Mouse (Mus musculus) kidney, postnatal 0 days (tissue): Measurements from ENCODE around the gene Mov10l1. TPM values are rescaled to one million over a fixed set of nuclear protein-coding genes. Genes with fewer than 3 reads are reported as not detected.
A peak's percentile ranks its signal among the peaks of the same experiment; 100 is the strongest.

Experiments used
- ATAC-seq: fragments of 200-750 bp; cut with Nextera tagmentation; replicated peaks from 2 replicates; pipeline ENCODE4 v1.8.0; 2017; ENCODE audit warnings: low read depth, moderate number of reproducible peaks, moderate TSS enrichment, moderate library complexity; ENCODE audit not compliant: low FRiP score
- DNase-seq: peaks from one replicate; pipeline ENCODE4 v3.0.0-alpha.2; 2016; ENCODE audit warnings: low spot score
- H3K27ac ChIP-seq: fragments of 300-500 bp; sonication (generic); 2 replicates; pipeline ENCODE4 v1.5.1; 2014; ENCODE audit warnings: mild to moderate bottlenecking
- H3K27me3 ChIP-seq: fragments of 300-500 bp; sonication (generic); 2 replicates; pipeline ENCODE4 v1.6.1; 2014; ENCODE audit warnings: low read length, mixed read lengths; ENCODE audit not compliant: insufficient read depth
- H3K36me3 ChIP-seq: fragments of 300-500 bp; sonication (generic); 2 replicates; pipeline ENCODE4 v1.6.1; 2014; ENCODE audit warnings: low read length, mixed read lengths; ENCODE audit not compliant: insufficient read depth
- H3K4me1 ChIP-seq: fragments of 300-500 bp; sonication (generic); replicated peaks from 2 replicates; pipeline ENCODE4 v1.6.1; 2014; ENCODE audit warnings: antibody characterized with exemption, low read length, mixed read lengths; ENCODE audit not compliant: insufficient read depth
- H3K4me2 ChIP-seq: fragments of 300-500 bp; sonication (generic); 2 replicates; pipeline ENCODE4 v1.6.1; 2014; ENCODE audit warnings: mild to moderate bottlenecking, low read length, moderate library complexity, mixed read lengths
- H3K4me3 ChIP-seq: fragments of 300-500 bp; sonication (generic); replicated peaks from 2 replicates; pipeline ENCODE4 v1.5.1; 2014; ENCODE audit warnings: low read depth, low read length
- H3K9ac ChIP-seq: fragments of 300-500 bp; sonication (generic); 2 replicates; pipeline ENCODE4 v1.6.1; 2014; ENCODE audit warnings: low read depth, low read length
- H3K9me3 ChIP-seq: fragments of 300-500 bp; sonication (generic); replicated peaks from 2 replicates; pipeline ENCODE4 v1.6.1; 2016; ENCODE audit warnings: low read length, inconsistent platforms, mixed read lengths
- CTCF ChIP-seq: IDR thresholded peaks from 2 replicates; pipeline ENCODE4 v1.5.1; 2016; ENCODE audit warnings: antibody characterized with exemption, low read depth, mild to moderate bottlenecking, moderate library complexity
- WGBS: fragments of 180-500 bp; shearing (Covaris S2); extraction: QIAGEN DNeasy Blood & Tissue Kit; methylation state at CpG from one replicate; pipeline ENCODE4 v1.1.7; 2014; 5-methylcytosine and 5-hydroxymethylcytosine counted together
- polyA plus RNA-seq: library from polyadenylated mRNA; unstranded; fragments of >200 nt; fragmentation: Nextera tagmentation; extraction: Ambion mirVana; gene quantifications from 2 replicates; pipeline ENCODE4 v1.2.1, GENCODE M21; 2015

The Mov10l1 gene
- polyA plus RNA-seq, 1 experiment from 2014 or later, result not detected

- WGBS, result 78% methylated on average over 4 of the region's 4 CpGs
- DNase-seq (no peak), ATAC-seq (no peak)
- Histone ChIP-seq H3K9ac (no peak overlapping the region), H3K9me3 (no peaks in the 10 kb centered on the region), H3K4me2 (no peak overlapping the region), H3K4me3 (no peak overlapping the region), H3K4me1 (no peaks in the 10 kb centered on the region), H3K27me3 (no peaks in the 10 kb centered on the region), H3K36me3 (no peaks in the 10 kb centered on the region), H3K27ac (no peak overlapping the region)
- no peak for TF ChIP-seq CTCF
These were observed 63.6 kb downstream of the Mov10l1 start for GRCm38 (mm10) chr15:89046356-89046755.

- Histone ChIP-seq H3K27ac (no peak overlapping the region), H3K4me1 (no peaks in the 10 kb centered on the region), H3K36me3 (no peaks in the 10 kb centered on the region), H3K27me3 (peaks cover 12% of the 10 kb centered on the region; the same call in 1 of the 2 replicates), H3K9ac (no peak overlapping the region), H3K4me2 (no peak overlapping the region), H3K4me3 (no peak overlapping the region), H3K9me3 (no peaks in the 10 kb centered on the region)
- TF ChIP-seq CTCF, result no peak
- DNase-seq (no peak), ATAC-seq (no peak)
- WGBS, result 85% methylated on average over 7 of the region's 7 CpGs
These were observed 72.0 kb downstream of the Mov10l1 start for GRCm38 (mm10) chr15:89054666-89055065.

- H3K4me2 ChIP-seq, result peak overlapping the region; percentile 100; the same call in 1 of the 2 replicates
- H3K36me3 ChIP-seq, result no peaks in the 10 kb centered on the region
- DNase-seq (no peak), ATAC-seq (no peak)
- H3K9me3 ChIP-seq, result no peaks in the 10 kb centered on the region
- no peak for TF ChIP-seq CTCF
- WGBS, result 15% methylated on average over 6 of the region's 6 CpGs
- H3K4me3 ChIP-seq, result no peak overlapping the region
- peaks cover 20% of the 10 kb centered on the region for H3K27me3 ChIP-seq
- H3K27ac ChIP-seq, result no peak overlapping the region
- no peak overlapping the region for H3K9ac ChIP-seq
- H3K4me1 ChIP-seq, result no peaks in the 10 kb centered on the region
These were observed 76.0 kb downstream of the Mov10l1 start for GRCm38 (mm10) chr15:89058736-89059135.

- peak within 1 kb of the TSS; percentile 62 for H3K4me3 ChIP-seq
- peaks cover 20% of the 10 kb centered on the region for H3K27me3 ChIP-seq
- peak within 1 kb of the TSS; percentile 53; the same call in 1 of the 2 replicates for H3K9ac ChIP-seq
- 0 out of 2 replicates have a peak, but pooled peaks have one; percentile 34 for ATAC-seq
- H3K36me3 ChIP-seq, result no peaks in the 10 kb centered on the region
- H3K27ac ChIP-seq, result no peak within 1 kb of the TSS
- no peaks in the 10 kb centered on the region for H3K9me3 ChIP-seq
- H3K4me2 ChIP-seq, result peak within 1 kb of the TSS; percentile 100
- H3K4me1 ChIP-seq, result no peaks in the 10 kb centered on the region
- no peak for TF ChIP-seq CTCF
- DNase-seq, result peak; percentile 16
- 1% methylated on average over 51 of the region's 57 CpGs for WGBS
These were observed 76.6 kb downstream of the Mov10l1 start, which contains the start of gene Panx2 for GRCm38 (mm10) chr15:89059161-89059931. Gene Panx2, plus strand, starts transcription at chr15:89059734.

GRCm38 (mm10) chr15:89060032-89060681 lies 77.4 kb downstream of the Mov10l1 start:
- TF ChIP-seq CTCF, result no peak
- Histone ChIP-seq H3K9me3 (no peaks in the 10 kb centered on the region), H3K36me3 (no peaks in the 10 kb centered on the region), H3K27me3 (peaks cover 20% of the 10 kb centered on the region), H3K4me2 (peak overlapping the region; percentile 100), H3K4me1 (no peaks in the 10 kb centered on the region), H3K27ac (no peak overlapping the region), H3K4me3 (peak overlapping the region; percentile 62), H3K9ac (peak overlapping the region; percentile 53; the same call in 1 of the 2 replicates)
- WGBS, result 2% methylated on average over 43 of the region's 48 CpGs
- ATAC-seq, result no peak; the same call in 1 of the 2 replicates
- DNase-seq, result peak; percentile 23

- H3K4me2 ChIP-seq, result no peak overlapping the region
- no peak overlapping the region for H3K27ac ChIP-seq
- H3K27me3 ChIP-seq, result peaks cover 20% of the 10 kb centered on the region
- DNase-seq (no peak), ATAC-seq (no peak)
- no peak for TF ChIP-seq CTCF
- H3K9me3 ChIP-seq, result no peaks in the 10 kb centered on the region
- 83% methylated on average over 12 of the region's 12 CpGs for WGBS
- H3K4me3 ChIP-seq, result no peak overlapping the region
- no peaks in the 10 kb centered on the region for H3K4me1 ChIP-seq
- no peaks in the 10 kb centered on the region for H3K36me3 ChIP-seq
- no peak overlapping the region for H3K9ac ChIP-seq
These were observed 78.2 kb downstream of the Mov10l1 start for GRCm38 (mm10) chr15:89060811-89061460.
